Mouse (Mus musculus) kidney, adult 18-20 months (tissue): Measurements from ENCODE around the gene Sowahb.
A peak's percentile ranks its signal among the peaks of the same experiment; 100 is the strongest.
"Not testable (repeated sequence)": the region's sequence is repeated elsewhere in the genome, so short reads cannot be mapped to it uniquely, and the experiment has no call there.

Experiments
- DNase-seq: peaks from one replicate; pipeline ENCODE4 v3.0.0; 2021

The Sowahb gene

DNA sequence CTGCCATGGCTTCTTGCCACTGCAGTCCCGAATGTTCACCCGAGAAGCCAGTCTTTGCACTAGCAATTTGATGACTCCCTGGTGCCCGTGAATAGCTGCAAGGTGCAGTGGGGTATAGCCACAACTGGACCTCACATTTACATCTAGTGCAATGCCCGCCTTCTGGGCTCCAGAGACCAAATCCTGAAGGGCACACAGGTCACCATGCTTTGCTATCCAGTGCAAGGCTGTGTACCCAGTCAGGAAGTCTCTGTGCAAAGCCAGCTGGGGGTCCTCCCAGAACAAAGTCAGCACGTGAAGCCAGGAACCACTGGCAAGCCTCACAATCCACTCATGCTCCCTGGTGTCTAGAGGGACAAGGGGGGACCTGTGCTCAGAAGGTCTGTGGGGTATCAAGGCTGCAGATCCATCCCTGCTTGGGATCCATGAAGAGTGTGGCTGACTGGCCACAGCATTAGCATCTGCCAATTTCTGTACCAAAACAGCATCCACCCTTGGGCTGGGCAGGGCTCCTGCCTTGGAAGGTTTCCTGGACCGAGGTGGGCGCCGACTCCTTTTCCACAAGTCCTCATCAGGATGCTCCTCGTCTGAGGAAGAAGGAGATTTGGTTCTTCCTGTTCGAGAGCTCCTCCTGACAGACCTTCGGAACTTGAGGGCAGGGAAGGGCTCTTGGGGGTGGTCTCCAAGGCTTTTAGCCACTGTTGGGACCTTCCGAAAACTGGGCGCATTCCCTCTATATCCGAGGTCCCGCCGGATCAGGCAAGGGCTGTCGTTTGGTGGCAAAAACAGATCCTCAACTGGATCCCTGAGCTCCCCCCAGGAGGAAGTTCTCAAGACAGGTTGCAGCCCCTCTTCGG, 1.8 kb downstream of the Sowahb start:
- no peak for DNase-seq

DNA sequence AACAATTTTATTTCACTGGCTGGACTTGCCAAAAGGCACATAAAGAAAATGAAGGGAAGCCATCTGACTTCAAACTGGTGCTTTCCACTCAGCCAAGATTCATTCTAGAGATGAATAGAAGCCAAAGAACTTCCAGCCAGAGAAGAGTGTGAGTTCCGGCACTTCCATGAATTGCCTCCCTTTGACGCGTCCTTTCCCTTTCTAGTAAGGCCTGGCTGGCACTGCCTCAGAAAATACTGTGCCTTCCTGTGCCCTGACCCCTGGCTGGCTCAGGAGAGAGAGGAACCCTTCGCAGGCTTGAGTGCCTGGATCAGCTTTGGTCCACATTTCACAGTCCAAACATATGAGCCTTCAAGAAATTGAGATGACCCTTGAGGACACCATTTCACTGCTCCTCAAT, 2.8 kb downstream of the Sowahb start:
- peak; percentile 63 for DNase-seq

DNA sequence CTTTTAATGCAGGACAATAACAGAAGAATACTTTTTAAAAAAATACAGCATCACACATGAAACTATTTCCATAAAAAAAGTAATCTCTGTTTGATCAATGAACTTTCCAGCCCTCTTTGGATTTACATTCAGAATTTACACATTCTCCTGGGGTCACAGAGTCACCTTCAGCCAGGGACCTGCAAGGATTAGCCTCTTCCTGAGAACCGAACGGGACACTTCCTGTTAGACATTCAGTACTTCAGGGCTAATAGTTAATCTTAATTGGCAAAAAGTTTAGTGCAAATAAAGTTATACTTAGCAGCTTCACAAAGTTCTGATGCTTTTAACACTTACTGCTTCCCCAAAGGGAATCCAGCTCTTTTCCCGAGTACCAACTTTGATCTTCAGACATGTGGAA, 3.5 kb downstream of the Sowahb start:
- no peak for DNase-seq

GRCm38 (mm10) chr5:93040095-93040494, 4.7 kb downstream of the Sowahb start:
- peak; percentile 75 for DNase-seq

DNA sequence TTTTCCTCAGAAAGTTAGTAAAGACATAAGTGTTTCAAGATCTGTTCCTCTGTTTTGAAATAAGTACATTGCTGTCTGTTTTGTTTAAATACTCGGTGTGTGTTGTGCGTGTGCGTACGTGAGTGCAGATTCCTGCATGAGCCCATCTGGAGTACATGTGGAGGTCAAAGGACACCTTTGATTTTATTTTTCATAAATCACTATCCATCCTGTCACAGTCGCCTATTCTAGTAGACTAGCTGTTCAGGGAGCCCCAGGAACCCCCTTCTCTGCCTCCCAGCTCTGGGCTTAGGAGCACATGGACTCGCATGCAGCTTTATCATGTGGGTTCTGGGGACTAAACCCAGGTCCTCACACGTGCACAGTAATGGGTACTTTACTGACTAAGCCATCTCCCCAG, 8.6 kb downstream of the Sowahb start:
- DNase-seq = no peak

- DNase-seq = no peak
Observed at GRCm38 (mm10) chr5:93035285-93035684, 9.5 kb downstream of the Sowahb start.

- DNase-seq = no peak
Observed at GRCm38 (mm10) chr5:93033087-93033870, 11.5 kb downstream of the Sowahb start.

- no peak for DNase-seq
Observed at GRCm38 (mm10) chr5:93032621-93033020, 12.2 kb downstream of the Sowahb start.

DNA sequence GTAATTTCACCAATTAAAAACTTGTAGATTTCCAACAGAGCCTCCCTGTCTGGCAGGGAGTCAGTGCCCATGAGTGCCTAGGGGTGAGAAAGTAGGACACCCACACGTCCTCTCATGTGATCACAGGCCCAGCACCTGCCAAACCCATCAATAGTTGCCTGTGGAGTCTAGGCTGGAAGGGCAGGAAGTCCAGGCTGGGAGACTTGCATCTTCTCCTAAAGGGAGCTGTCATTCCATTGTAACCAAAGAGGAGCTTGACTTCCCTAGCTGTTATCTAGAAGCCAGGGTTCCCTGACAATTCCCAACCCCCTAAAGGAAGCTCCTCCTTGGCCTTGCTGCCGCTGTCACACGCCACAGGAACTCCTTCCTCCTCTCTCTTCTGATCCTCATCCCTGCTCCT, 14.0 kb downstream of the Sowahb start:
- DNase-seq = peak; percentile 24

DNA sequence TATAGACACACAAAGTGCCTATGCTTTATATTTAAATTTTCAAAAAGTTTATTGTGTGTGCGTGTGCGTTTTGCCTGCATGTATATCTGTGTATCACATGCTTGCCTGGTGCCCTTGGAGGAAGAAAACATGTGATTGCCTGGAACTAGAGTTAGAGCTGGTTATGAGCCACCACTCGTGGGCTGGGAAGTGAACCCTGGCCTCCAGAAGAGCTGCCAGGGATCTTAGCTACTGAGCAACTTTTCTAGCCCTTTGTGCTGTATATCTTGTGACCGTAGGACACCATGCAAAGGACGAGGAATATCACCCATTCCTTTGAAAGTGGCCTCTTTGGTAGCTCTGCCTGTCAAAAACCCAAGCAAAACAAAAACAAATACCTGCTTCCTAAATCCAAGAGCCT, 14.4 kb downstream of the Sowahb start:
- DNase-seq = no peak

DNA sequence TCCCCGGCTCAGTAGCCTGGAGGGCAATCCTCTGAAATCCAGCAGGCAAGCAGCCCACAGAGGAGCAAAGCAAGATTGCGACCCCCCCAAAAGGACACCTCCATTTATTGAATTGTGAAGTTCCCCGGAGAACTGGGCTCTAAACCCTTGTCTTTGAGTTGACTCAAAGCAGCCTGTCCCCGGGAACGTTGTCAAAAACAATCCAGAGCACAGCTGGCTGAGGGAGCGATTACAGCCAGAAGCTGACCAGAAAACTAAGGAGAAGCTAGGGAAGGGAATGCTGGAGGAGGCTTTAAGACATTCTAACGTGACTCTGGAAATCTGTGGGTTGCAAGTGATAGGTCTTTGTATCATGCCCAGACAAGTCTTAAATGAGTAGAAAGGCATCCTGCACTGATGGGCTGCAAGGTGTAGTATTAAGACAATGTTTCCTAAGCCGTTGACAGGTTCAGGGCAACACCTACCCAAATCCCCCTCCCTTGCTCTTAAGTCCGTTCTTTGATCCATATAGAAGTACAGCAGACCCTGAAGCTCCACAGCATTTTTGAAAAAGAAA, 17.6 kb downstream of the Sowahb start:
- DNase-seq = peak; percentile 28

DNA sequence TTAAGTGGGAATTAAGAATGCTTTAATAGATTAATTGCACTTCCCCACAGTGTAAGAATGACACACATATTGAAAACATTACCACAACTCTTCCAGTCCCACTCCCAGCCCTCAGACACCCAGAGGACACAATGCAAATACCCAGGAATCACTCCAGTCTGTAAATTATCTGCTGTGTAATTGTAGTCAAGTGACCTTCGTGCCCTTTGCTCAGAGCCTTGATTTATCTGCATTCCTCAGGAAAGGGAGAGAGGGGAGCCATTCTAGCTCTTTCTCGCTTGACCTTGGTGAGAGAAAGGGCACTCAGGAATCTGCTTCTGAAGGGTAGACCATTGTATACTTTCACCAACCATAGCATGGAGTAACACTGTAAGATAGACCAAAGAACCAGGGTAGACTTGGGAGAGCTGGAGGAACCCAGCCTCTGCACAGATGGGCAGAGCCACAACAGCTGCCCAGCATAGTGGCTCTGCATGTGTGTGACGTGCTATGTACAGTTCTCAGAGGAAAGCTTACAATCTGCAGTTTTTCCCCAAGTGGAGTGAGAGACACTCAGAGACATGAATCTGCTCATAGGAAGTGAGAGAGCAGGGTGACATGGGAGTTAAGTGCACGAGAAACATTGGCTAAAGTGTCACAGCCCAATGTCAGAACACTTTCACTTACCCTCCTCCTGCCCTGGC, 18.2 kb downstream of the Sowahb start:
- no peak for DNase-seq

DNA sequence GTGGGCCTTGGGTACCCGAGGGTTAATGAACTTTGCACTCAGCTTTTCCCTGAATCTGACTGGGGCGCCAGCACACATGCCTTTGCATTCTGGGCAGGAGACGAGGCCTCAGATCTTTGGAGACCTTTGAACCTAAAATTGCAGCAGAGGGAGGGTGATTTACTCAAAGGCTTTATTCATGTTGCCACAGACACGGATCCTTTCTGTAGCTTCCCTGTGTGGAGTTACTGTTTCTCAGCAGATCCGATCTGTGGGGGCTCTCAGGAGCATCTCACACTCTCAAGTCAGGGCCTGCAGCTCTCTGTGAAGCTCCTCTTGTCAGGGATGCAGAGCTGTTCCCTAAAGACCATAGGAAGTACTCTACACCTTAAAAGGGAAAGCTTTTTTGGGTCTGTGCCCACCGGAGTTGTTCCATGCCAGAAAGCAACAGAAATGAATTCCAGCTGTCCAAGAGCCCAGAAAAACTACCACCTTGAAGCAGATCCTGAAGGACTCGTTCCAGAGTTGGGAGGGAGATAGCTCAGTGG, 20.0 kb downstream of the Sowahb start:
- DNase-seq = peak; percentile 86

DNA sequence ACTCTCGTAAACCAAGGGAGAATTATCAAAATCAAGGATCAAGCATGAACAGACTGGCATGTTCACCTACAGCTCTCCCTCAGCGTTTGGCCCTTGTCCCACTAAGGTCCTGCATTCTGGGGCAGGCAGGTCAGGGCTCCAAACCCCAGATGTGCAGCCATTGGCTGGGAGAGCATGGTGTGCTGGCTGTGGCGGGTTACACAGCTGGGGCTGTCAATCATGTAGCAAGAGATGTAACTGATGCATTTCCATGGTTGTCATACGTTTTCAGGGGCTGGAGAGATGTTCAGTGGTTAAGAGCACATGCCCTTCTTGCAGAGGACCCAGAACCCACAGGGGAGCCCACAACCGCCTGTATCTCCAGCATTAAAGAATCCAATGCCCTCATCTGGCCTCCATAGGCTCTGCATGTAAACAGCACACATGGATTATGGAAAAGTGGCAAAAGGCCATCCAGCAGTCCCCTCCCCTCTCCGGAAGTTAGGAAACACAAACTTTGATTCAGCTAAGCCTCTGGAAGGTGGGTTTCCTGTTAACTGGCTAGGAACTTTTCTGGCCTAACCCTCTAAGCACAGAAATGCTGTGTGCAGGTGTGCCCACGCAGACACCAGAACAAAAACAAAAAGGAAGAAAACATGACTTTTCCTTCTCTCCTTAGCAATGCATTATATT, 22.6 kb downstream of the Sowahb start:
- no peak for DNase-seq

DNA sequence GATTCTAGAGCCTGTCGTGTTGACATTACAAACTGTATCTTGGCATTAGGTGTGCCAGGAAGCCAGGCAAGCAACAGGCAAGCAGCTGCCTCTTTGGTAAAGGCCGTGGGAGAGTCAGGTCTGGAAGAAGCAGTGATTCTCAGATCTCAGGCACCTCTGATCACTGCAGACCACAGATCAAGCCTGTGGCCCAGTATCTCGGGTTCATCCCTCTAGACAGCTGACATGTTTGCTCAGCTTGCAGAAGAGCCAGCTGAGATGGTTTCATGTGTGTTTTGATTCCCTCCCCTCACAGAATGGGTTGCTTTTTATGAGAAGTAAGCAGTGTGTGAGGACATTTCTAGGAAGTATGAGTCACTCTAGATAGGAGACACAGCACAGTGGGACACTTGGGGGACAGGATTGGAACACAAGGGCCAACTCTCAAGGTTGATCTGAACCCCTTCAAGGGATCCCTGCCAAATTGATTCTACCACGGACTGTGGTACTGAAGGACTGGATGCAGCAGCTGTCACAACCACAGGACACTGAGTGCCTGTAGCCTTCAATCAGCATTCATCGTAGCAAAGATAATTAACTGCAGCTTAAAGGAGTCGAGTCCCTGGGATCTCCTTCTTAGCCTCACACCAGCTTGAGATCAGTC, 24.7 kb downstream of the Sowahb start:
- DNase-seq = no peak

DNA sequence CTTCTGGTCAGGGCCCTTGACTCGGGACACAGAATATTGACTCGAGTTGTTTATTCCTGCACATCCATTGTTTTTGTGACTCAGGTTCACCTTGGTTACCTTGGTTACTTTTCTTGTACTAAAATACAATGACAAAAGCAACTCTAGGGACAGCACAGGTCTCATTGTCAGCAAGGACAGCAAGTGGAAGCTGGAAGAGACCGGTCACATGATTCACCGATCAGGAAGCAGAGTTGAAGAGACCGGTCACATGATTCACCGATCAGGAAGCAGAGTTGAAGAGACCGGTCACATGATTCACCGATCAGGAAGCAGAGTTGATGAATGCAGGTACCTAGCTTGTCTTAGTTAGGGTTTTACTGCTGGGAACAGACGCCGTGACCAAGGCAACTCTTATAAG, 25.6 kb downstream of the Sowahb start:
- not testable (repeated sequence) for DNase-seq

- DNase-seq = no peak
Observed at GRCm38 (mm10) chr5:93017678-93018077, 27.1 kb downstream of the Sowahb start.

GRCm38 (mm10) chr5:93008256-93008655, 36.6 kb downstream of the Sowahb start:
- no peak for DNase-seq

DNA sequence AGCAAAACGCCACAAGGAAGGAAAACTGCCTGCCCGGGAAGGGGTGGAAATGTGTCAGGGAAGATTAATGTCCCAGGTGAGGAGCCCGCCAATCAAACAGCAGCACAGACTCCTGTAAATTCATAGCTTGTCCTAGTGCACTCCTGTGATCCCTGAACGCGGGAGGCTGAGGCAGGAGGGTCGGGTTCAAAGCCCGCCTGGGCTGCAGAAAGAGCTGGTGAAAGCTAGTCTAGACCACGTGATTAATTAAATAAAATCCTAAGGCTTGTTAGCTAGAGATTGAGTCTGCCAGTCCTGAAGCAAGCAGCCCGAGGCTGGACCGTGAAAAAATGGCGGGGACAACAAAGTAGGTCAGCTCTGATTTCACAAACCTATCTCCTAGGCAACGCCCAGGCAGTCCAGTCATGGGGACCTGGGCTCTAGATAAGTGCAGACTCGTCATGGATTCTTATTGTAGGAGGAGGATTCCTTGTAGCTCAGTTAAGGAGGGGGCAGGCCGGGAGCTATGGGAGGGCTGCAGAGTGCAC, 38.9 kb downstream of the Sowahb start:
- no peak for DNase-seq

DNA sequence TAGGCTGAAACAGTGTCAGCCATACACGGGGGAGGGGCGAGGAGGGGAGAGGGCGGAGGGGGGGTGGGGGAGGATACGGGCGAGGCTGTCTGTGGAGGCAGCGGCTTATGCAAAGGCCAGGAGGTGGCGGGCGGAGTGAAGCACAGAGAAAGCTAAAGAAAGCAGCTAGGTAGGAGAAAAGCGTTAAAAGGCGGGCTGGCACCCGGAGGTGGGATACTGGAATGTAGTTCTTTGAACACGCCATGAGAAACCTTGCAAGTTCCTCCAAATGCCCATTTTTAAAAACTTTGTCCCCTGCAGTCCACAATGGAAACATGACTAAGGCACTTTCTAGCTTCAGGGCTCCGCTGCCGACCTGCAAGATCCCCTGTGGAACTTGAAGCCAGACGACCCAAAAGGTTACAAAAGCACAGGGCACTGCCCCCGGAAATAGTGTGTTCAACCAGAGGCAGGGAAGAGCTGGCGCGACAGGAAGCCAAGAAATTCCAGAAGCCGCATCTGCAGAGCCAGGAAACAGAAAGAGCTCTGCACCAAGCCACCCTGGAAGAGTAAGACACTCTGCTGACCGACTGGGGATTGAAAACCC, 39.5 kb downstream of the Sowahb start:
- DNase-seq = peak; percentile 69

DNA sequence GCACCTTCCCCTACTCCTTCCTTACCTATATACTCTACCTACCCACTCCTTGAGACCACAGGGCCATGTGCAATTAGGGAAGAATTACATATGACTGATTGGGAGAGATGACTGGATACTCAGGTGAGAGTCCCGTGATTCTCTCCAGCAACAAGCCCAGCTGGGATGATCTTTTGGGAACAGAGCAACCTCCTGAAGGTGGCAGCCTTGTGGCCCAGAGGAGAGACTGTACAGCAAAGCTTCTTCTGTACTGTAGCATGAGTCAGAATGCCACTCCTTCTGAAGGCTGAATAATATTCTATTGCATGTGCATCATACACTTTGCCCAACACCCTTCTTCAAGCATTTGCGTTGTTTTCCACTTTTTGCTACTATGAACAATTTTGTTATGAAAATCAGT, 42.2 kb downstream of the Sowahb start:
- DNase-seq = no peak
